Mouse (Mus musculus) gastrocnemius, adult 2 months (tissue): ENCODE measurements around the gene Fbxo42. TPM values are rescaled to one million over a fixed set of nuclear protein-coding genes. Genes with fewer than 3 reads are reported as not detected.

Source experiments
- DNase-seq: peaks from one replicate; pipeline ENCODE4 v3.0.0; 2022
- H3K27ac ChIP-seq: fragments of 200-600 bp; 2 replicates; pipeline ENCODE4 v1.8.1; 2022; ENCODE audit warnings: mild to moderate bottlenecking
- H3K4me3 ChIP-seq: fragments of 200-600 bp; 2 replicates; pipeline ENCODE4 v1.8.1; 2022; ENCODE audit warnings: mild to moderate bottlenecking, moderate library complexity
- CTCF ChIP-seq: fragments of 200-600 bp; IDR thresholded peaks from 2 replicates; pipeline ENCODE4 v1.8.1; 2022; ENCODE audit warnings: antibody characterized with exemption, mild to moderate bottlenecking, moderate library complexity
- intact Hi-C: fragments of 180-260 bp; cut with DNase I; formaldehyde crosslinking; loops from one replicate; pipeline ENCODE4 v1.15.1; 2025
- total RNA-seq, 2 experiments: library from RNA; stranded (reverse); gene quantifications; 2 replicates each; pipeline ENCODE4 v1.2.3; 2021

The Fbxo42 gene
- total RNA-seq, 2 experiments from 2014 or later, result 10.8 to 10.9 TPM

- intact Hi-C loops, result no loop called here
Observed at GRCm38 (mm10) chr4:141239388-141240125, 91.8 kb downstream of the Fbxo42 start, which contains the start of gene Arhgef19. Arhgef19 (plus strand) TSS chr4:141239499.

GRCm38 (mm10) chr4:141240617-141241016, 92.9 kb downstream of the Fbxo42 start:
- Histone ChIP-seq H3K4me3 (no peak overlapping the region), H3K27ac (no peak overlapping the region)
- intact Hi-C loops, result no loop called here
- DNase-seq, result no peak
- TF ChIP-seq CTCF, result no peak

More at GRCm38 (mm10) chr4:141239388-141240125, 91.8 kb downstream of the Fbxo42 start, which contains the start of gene Arhgef19:
- DNase-seq, result peak; percentile 95
- H3K4me3 ChIP-seq, result peak within 1 kb of the TSS; percentile 71
- no peak for TF ChIP-seq CTCF
- H3K27ac ChIP-seq, result peak within 1 kb of the TSS; percentile 70

GRCm38 (mm10) chr4:141241861-141242260, 94.1 kb downstream of the Fbxo42 start:
- no peak overlapping the region for H3K4me3 ChIP-seq
- no peak for TF ChIP-seq CTCF
- intact Hi-C loops, result no loop called here

GRCm38 (mm10) chr4:141242651-141243241, 95.0 kb downstream of the Fbxo42 start:
- no peak overlapping the region for H3K4me3 ChIP-seq
- no peak for TF ChIP-seq CTCF

More at GRCm38 (mm10) chr4:141241861-141242260, 94.1 kb downstream of the Fbxo42 start:
- no peak for DNase-seq
- no peak overlapping the region for H3K27ac ChIP-seq

GRCm38 (mm10) chr4:141243636-141244035, 95.9 kb downstream of the Fbxo42 start:
- no peak for DNase-seq
- no peak for TF ChIP-seq CTCF
- Histone ChIP-seq H3K27ac (no peak overlapping the region), H3K4me3 (no peak overlapping the region)
- intact Hi-C loops, result no loop called here

More at GRCm38 (mm10) chr4:141242651-141243241, 95.0 kb downstream of the Fbxo42 start:
- no peak overlapping the region for H3K27ac ChIP-seq
- no peak for DNase-seq
- intact Hi-C loops, result no loop called here

GRCm38 (mm10) chr4:141244401-141244800, 96.7 kb downstream of the Fbxo42 start:
- intact Hi-C loops, result no loop called here
- Histone ChIP-seq H3K4me3 (no peak overlapping the region), H3K27ac (peak overlapping the region; percentile 51)
- no peak for DNase-seq
- no peak for TF ChIP-seq CTCF

- DNase-seq, result peak; percentile 62
- Histone ChIP-seq H3K27ac (peak overlapping the region; percentile 51), H3K4me3 (no peak overlapping the region)
- TF ChIP-seq CTCF, result no peak
- intact Hi-C loops, result no loop called here
Observed at GRCm38 (mm10) chr4:141244931-141245425, 97.3 kb downstream of the Fbxo42 start.

GRCm38 (mm10) chr4:141246089-141246997, 98.6 kb downstream of the Fbxo42 start:
- peak overlapping the region; percentile 61 for H3K4me3 ChIP-seq
- H3K27ac ChIP-seq, result peak overlapping the region; percentile 8; the same call in 1 of the 2 replicates
- no peak for TF ChIP-seq CTCF
- peak; percentile 44 for DNase-seq
- intact Hi-C loops, result no loop called here

- TF ChIP-seq CTCF, result no peak
- H3K4me3 ChIP-seq, result peak overlapping the region; percentile 61
- intact Hi-C loops, result no loop called here
- DNase-seq, result no peak
- H3K27ac ChIP-seq, result peak overlapping the region; percentile 1
Observed at GRCm38 (mm10) chr4:141246998-141247350, 99.3 kb downstream of the Fbxo42 start.

- intact Hi-C loops, result no loop called here
- Histone ChIP-seq H3K27ac (no peak overlapping the region), H3K4me3 (peak overlapping the region; percentile 61)
- no peak for TF ChIP-seq CTCF
- DNase-seq, result peak; percentile 53
Observed at GRCm38 (mm10) chr4:141247776-141248613, 100.3 kb downstream of the Fbxo42 start.

GRCm38 (mm10) chr4:141248614-141248978, 100.9 kb downstream of the Fbxo42 start:
- H3K4me3 ChIP-seq, result no peak overlapping the region
- no peak for DNase-seq
- no peak for TF ChIP-seq CTCF
- intact Hi-C loops, result no loop called here
- H3K27ac ChIP-seq, result no peak overlapping the region

GRCm38 (mm10) chr4:141249383-141249782, 101.7 kb downstream of the Fbxo42 start:
- Histone ChIP-seq H3K27ac (no peak overlapping the region), H3K4me3 (no peak overlapping the region)
- TF ChIP-seq CTCF, result no peak
- intact Hi-C loops, result no loop called here
- no peak for DNase-seq
